Comparison of ENCODE assay signal across 8 mouse cellular contexts in the genomic region with DNA sequence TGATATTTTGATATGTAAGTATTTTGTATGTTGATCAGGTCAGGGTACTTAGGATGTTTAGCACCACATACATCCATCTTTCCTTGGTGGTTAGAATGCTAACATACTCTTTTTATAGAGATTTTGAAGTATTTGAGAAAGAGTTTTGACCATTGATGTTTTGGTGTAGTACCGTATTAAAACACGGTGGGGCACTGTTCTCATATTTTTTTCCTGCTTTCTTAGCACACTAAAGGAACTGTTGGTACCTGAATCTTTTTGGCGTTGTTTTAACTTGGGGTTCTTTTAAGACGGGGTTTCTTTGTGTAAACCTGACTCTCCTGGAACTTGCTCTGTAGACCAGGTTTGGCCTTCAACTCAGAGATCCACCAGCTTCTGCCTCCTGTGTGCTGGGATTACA.
DNase-seq lines count a peak whose midpoint lies in the region; ATAC-seq and TF ChIP-seq lines count a peak whose summit lies in the region.

No protein-coding gene starts in this region.

- peak; percentile 74 for TF ChIP-seq CTCF in hindbrain, postnatal 0 days (IDR thresholded peaks at IDR 0.05; ENCODE audit: low read depth)

- DNase-seq in hindbrain, postnatal 0 days (ENCODE audit: low spot score) = peak; percentile 70
- peak; percentile 19 for DNase-seq in 3134 (ENCODE audit: extremely low read depth, insufficient read length, low spot score)
- peak; percentile 38 for DNase-seq in CD4-positive, CD25-positive, alpha-beta regulatory T cell, adult 2 months (ENCODE audit: low read depth, low spot score)
- peak; percentile 53 for DNase-seq in heart, postnatal 4 days
- no peak for DNase-seq in urinary bladder, adult 2 months (ENCODE audit: low spot score)
- no peak for DNase-seq in spleen, postnatal 10 days (ENCODE audit: low spot score in 2 of 2)

- no peaks in the 10 kb centered on the region for H3K27me3 ChIP-seq in hindbrain, postnatal 0 days (ENCODE audit: insufficient read depth, low read length)
- H3K27me3 ChIP-seq in hindbrain, embryonic 13.5 days = no peaks in the 10 kb centered on the region

- H3K36me3 ChIP-seq in hindbrain, postnatal 0 days (ENCODE audit: insufficient read depth, low read length) = no peaks in the 10 kb centered on the region
- no peaks in the 10 kb centered on the region for H3K36me3 ChIP-seq in hindbrain, embryonic 13.5 days

- no peak for ATAC-seq in hindbrain, postnatal 0 days
- ATAC-seq in hindbrain, embryonic 13.5 days (ENCODE audit: low FRiP score) = no peak
- no peak for ATAC-seq in inflammation-experienced regulatory T-cells, adult 6 months

- H3K9ac ChIP-seq in hindbrain, postnatal 0 days (replicated peaks; ENCODE audit: low read length) = no peak overlapping the region
- no peak overlapping the region for H3K9ac ChIP-seq in hindbrain, embryonic 13.5 days

- no peaks in the 10 kb centered on the region for H3K4me1 ChIP-seq in hindbrain, postnatal 0 days (ENCODE audit: insufficient read depth, low read length)
- H3K4me1 ChIP-seq in hindbrain, embryonic 13.5 days (replicated peaks) = no peaks in the 10 kb centered on the region

- no peak overlapping the region for H3K4me2 ChIP-seq in hindbrain, postnatal 0 days (ENCODE audit: low read depth, low read length)
- no peak overlapping the region for H3K4me2 ChIP-seq in hindbrain, embryonic 13.5 days

- H3K4me3 ChIP-seq in hindbrain, postnatal 0 days (ENCODE audit: low read length) = no peak overlapping the region
- H3K4me3 ChIP-seq in hindbrain, embryonic 13.5 days = no peak overlapping the region

- WGBS in hindbrain, postnatal 0 days = 10% methylated on average over 4 of the region's 4 CpGs
- WGBS in hindbrain, embryonic 13.5 days = 16% methylated on average over 4 of the region's 4 CpGs

- H3K9me3 ChIP-seq in hindbrain, postnatal 0 days (ENCODE audit: low read length) = no peaks in the 10 kb centered on the region
- H3K9me3 ChIP-seq in hindbrain, embryonic 13.5 days = no peaks in the 10 kb centered on the region

- H3K27ac ChIP-seq in hindbrain, postnatal 0 days = no peak overlapping the region
- no peak overlapping the region for H3K27ac ChIP-seq in hindbrain, embryonic 13.5 days

Comparison
In these comparisons a context has a peak if more than half of its experiments do, and no peak if none do; other contexts are left out.
1. DNase-seq: peak in hindbrain, postnatal 0 days (single experiment), 3134 (single experiment), CD4-positive, CD25-positive, alpha-beta regulatory T cell, adult 2 months (single experiment) and heart, postnatal 4 days (single experiment); none in urinary bladder, adult 2 months (single experiment) and spleen, postnatal 10 days (0 of 2).